Mouse (Mus musculus) gastrocnemius, adult 8-10 months (tissue): Measurements from ENCODE around the gene Alg9. TPM values are rescaled to one million over a fixed set of nuclear protein-coding genes. Genes with fewer than 3 reads are reported as not detected.

ENCODE experiments used
- DNase-seq, 2 experiments: peaks; one replicate each; pipeline ENCODE4 v3.0.0; 2022; ENCODE audit warnings: low spot score in 2 of 2
- total RNA-seq, 4 experiments: library from RNA; stranded (reverse); gene quantifications; 2 replicates each; pipeline ENCODE4 v1.2.4; 2022

The Alg9 gene
- total RNA-seq, 4 experiments from 2014 or later: 8.0 to 11.0 (median 9.3) TPM

- peak; percentile 48 to 62 for DNase-seq
These were observed 110.2 kb downstream of the Alg9 start for GRCm38 (mm10) chr9:50884741-50885599.

- DNase-seq: peak; percentile 48 to 49
These were observed 110.8 kb downstream of the Alg9 start for GRCm38 (mm10) chr9:50885600-50885987.

- no peak for DNase-seq
These were observed 112.1 kb downstream of the Alg9 start for GRCm38 (mm10) chr9:50886870-50887269.

GRCm38 (mm10) chr9:50887351-50887750 is 112.5 kb downstream of the Alg9 start:
- DNase-seq: peak; percentile 31 to 40

GRCm38 (mm10) chr9:50889211-50889610 is 114.4 kb downstream of the Alg9 start:
- peak in 1 of 2 experiments; percentile 25 for DNase-seq

GRCm38 (mm10) chr9:50889964-50890363 is 115.1 kb downstream of the Alg9 start:
- DNase-seq: no peak

GRCm38 (mm10) chr9:50890494-50891090 is 115.8 kb downstream of the Alg9 start:
- DNase-seq: no peak

Other genes starting within 250 kb of the Alg9 start
- 10 to 100 TPM; 10.1 to 13.7 (median 11.7) TPM for gene Pts, start 246.3 kb upstream of the Alg9 start, total RNA-seq
- gene Il18, start 220.2 kb upstream of the Alg9 start, total RNA-seq: 1 to 10 TPM in 3 of 4 experiments, under 1 TPM in 1; 0.63 to 2.0 (median 1.6) TPM
- under 1 TPM; 0.13 to 0.47 (median 0.44) TPM for gene Bco2, start 219.8 kb upstream of the Alg9 start, total RNA-seq
- gene Tex12, start 213.7 kb upstream of the Alg9 start, total RNA-seq: not detected
- 100 to 1,000 TPM; 290 to 337 (median 311) TPM for gene Sdhd, start 171.2 kb upstream of the Alg9 start, total RNA-seq
- gene Timm8b, start 171.1 kb upstream of the Alg9 start, total RNA-seq: 100 to 1,000 TPM; 197 to 232 (median 214) TPM
- gene Pih1d2, start 157.7 kb upstream of the Alg9 start, total RNA-seq: under 1 TPM in 2 of 4 experiments, not detected in 2; 0.27 to 0.80 TPM
- gene Nkapd1, start 157.6 kb upstream of the Alg9 start, total RNA-seq: 10 to 100 TPM; 10.2 to 12.4 (median 11.1) TPM
- 100 to 1,000 TPM; 159 to 224 (median 179) TPM for gene Dlat, start 115.2 kb upstream of the Alg9 start, total RNA-seq
- gene Dixdc1, start 35.5 kb upstream of the Alg9 start, total RNA-seq: 1 to 10 TPM; 2.0 to 2.5 (median 2.1) TPM
- gene 2310030G06Rik, start 28.5 kb upstream of the Alg9 start, total RNA-seq: 1 to 10 TPM; 2.9 to 5.9 (median 4.8) TPM
- gene Cryab, start 23.7 kb upstream of the Alg9 start, total RNA-seq: 1,000 to 10,000 TPM; 1,194 to 1,381 (median 1,261) TPM
- gene Hspb2, start 22.7 kb upstream of the Alg9 start, total RNA-seq: 100 to 1,000 TPM; 118 to 146 (median 133) TPM
- gene Fdxacb1, start 6.8 kb upstream of the Alg9 start, total RNA-seq: 1 to 10 TPM; 2.7 to 6.1 (median 3.4) TPM
- gene 1110032A03Rik, start 501 bp downstream of the Alg9 start, total RNA-seq: 10 to 100 TPM; 12.1 to 15.4 (median 13.8) TPM
- 1 to 10 TPM; 6.5 to 7.4 (median 7.0) TPM for gene Ppp2r1b, start 70.3 kb downstream of the Alg9 start, total RNA-seq
- gene Sik2, start 234.1 kb downstream of the Alg9 start, total RNA-seq: 10 to 100 TPM; 23.9 to 29.8 (median 27.2) TPM